Mouse (Mus musculus) heart, embryonic 10.5 days (tissue): ENCODE measurements around the gene Elovl6. TPM values are rescaled to one million over a fixed set of nuclear protein-coding genes. Genes with fewer than 3 reads are reported as not detected.

Experiments used
- DNase-seq: peaks from one replicate; pipeline ENCODE4 v3.0.0-alpha.2; 2017; ENCODE audit warnings: low spot score
- H3K27ac ChIP-seq: fragments of 300-500 bp; sonication (generic); 2 replicates; pipeline ENCODE4 v1.5.1; 2016; ENCODE audit warnings: mild to moderate bottlenecking
- H3K27me3 ChIP-seq: fragments of 300-500 bp; sonication (generic); 2 replicates; pipeline ENCODE4 v1.6.1; 2016; ENCODE audit warnings: mild to moderate bottlenecking; ENCODE audit not compliant: poor library complexity, insufficient read depth, severe bottlenecking
- H3K36me3 ChIP-seq: fragments of 300-500 bp; sonication (generic); 2 replicates; pipeline ENCODE4 v1.6.1; 2016; ENCODE audit warnings: mild to moderate bottlenecking, moderate library complexity
- H3K4me1 ChIP-seq: fragments of 300-500 bp; sonication (generic); 2 replicates; pipeline ENCODE4 v1.6.1; 2016; ENCODE audit warnings: mild to moderate bottlenecking
- H3K4me3 ChIP-seq: fragments of 300-500 bp; sonication (generic); 2 replicates; pipeline ENCODE4 v1.5.1; 2016; ENCODE audit warnings: mild to moderate bottlenecking, moderate library complexity
- H3K9me3 ChIP-seq: fragments of 300-500 bp; sonication (generic); 2 replicates; pipeline ENCODE4 v1.6.1; 2016; ENCODE audit warnings: mild to moderate bottlenecking, moderate library complexity
- WGBS: fragments of 180-500 bp; shearing (Covaris S2); methylation state at CpG from one replicate; pipeline ENCODE4 v1.1.7; 2016; 5-methylcytosine and 5-hydroxymethylcytosine counted together
- polyA plus RNA-seq: library from polyadenylated mRNA; unstranded; fragments of >200 nt; fragmentation: Nextera tagmentation; extraction: Ambion mirVana; gene quantifications from 2 replicates; pipeline ENCODE4 v1.2.1, GENCODE M21; 2016

Gene Elovl6
- polyA plus RNA-seq, 1 experiment from 2014 or later, result 35.8 TPM

DNA sequence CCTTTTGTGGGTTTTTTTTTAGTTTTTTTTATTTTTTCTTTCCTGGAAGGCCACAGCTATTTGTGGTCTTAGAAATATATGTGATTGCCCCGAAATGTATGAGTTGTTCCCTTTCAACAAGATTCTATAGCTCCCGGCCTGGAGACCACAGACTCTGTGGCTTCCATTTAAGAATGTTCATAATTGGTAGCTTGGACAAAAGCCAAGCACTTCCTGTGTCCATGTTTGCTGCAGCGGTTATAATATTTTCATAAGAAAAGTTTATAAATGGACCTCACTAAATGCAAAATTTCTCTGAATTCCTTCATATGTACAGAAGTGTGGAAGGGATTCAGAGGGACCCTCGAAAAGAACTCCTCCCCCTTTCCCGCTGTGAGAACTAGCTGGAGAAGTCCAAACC is 114.6 kb downstream of the Elovl6 start:
- no peaks in the 10 kb centered on the region for H3K9me3 ChIP-seq
- H3K27me3 ChIP-seq, result no peaks in the 10 kb centered on the region
- H3K27ac ChIP-seq, result no peak overlapping the region
- no peaks in the 10 kb centered on the region for H3K36me3 ChIP-seq
- H3K4me1 ChIP-seq, result no peaks in the 10 kb centered on the region
- DNase-seq, result no peak
- H3K4me3 ChIP-seq, result no peak overlapping the region
- WGBS, result 87% methylated on average over 5 of the region's 5 CpGs

DNA sequence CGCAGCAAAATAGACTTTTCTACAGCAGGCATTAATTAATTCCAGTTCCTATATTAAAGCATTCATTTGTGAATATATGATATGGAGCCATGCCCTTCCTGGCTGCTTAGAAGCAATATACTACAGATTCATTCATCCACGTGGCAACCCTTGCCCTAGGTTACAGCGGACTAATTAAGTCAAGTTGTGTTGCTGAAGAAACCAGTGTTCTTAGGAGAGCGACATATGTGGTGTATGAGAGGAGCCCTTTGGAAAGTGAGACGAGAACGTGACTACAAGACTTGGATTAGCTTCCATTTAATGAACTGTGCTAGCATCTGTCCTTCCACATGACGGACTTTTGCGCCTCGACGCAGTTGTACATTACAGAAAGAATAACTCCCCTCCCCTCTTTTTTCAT is 115.2 kb downstream of the Elovl6 start:
- no peaks in the 10 kb centered on the region for H3K4me1 ChIP-seq
- no peak for DNase-seq
- no peaks in the 10 kb centered on the region for H3K27me3 ChIP-seq
- no peaks in the 10 kb centered on the region for H3K9me3 ChIP-seq
- WGBS, result 90% methylated on average over 10 of the region's 10 CpGs
- H3K27ac ChIP-seq, result no peak overlapping the region
- no peak overlapping the region for H3K4me3 ChIP-seq
- no peaks in the 10 kb centered on the region for H3K36me3 ChIP-seq

DNA sequence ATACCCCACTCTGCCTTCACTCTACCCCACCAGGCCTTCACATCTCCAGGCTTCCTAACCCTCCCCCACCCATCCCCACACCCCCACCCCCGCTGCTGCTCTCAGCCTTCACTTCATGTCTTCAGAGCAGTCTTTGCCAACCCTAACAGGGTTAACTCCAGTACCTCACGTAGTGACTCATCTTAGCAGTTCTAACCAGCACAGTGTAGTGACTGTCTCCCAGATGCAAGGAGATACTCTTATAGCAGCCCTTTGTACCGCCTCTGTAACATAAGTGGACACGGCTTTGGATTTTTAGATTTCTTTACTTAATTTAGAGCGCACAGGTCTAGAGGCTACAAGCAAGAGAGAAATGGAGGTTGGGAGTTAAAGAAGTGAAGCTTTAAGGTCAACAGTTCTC is 116.4 kb downstream of the Elovl6 start:
- H3K27me3 ChIP-seq, result no peaks in the 10 kb centered on the region
- WGBS, result 69% methylated on average over 5 of the region's 5 CpGs
- H3K4me3 ChIP-seq, result no peak overlapping the region
- no peak for DNase-seq
- no peaks in the 10 kb centered on the region for H3K9me3 ChIP-seq
- no peaks in the 10 kb centered on the region for H3K36me3 ChIP-seq
- H3K4me1 ChIP-seq, result no peaks in the 10 kb centered on the region
- no peak overlapping the region for H3K27ac ChIP-seq

DNA sequence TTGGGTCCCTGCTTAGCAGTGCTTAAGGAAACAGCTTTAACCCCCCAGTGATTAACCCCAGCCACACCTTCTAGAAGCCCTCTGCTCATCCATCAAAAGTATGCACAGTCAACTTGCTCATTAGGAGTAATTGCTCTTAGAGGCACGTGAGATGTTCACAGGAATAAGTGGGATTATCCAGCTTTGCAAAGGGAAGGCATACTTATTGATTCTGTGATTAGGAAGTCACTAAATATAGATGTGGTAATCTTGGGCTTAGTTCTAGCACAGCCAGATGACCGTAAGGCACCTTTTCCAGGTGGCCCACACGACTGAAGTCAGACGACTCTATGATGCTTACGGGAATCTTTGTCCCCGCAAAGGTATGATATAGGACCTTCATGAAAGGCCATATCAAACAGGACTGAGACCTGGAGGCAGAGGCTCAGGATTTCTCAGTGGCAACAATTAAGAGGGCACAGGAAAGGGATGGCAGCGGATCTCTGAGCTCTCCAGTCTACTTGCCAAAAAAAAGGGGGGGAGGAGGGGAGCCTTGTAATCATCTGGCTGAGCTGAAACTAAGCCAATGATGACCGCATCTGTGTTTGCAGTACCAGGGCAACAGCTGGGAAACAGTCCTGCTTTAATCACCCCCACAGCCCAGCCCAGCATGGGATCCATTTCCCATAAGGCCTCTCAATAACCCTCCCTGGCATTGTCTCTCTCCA is 117.6 kb downstream of the Elovl6 start:
- no peaks in the 10 kb centered on the region for H3K4me1 ChIP-seq
- DNase-seq, result no peak
- H3K4me3 ChIP-seq, result no peak overlapping the region
- WGBS, result 65% methylated on average over 8 of the region's 8 CpGs
- H3K27me3 ChIP-seq, result no peaks in the 10 kb centered on the region
- no peak overlapping the region for H3K27ac ChIP-seq
- no peaks in the 10 kb centered on the region for H3K36me3 ChIP-seq
- H3K9me3 ChIP-seq, result no peaks in the 10 kb centered on the region

DNA sequence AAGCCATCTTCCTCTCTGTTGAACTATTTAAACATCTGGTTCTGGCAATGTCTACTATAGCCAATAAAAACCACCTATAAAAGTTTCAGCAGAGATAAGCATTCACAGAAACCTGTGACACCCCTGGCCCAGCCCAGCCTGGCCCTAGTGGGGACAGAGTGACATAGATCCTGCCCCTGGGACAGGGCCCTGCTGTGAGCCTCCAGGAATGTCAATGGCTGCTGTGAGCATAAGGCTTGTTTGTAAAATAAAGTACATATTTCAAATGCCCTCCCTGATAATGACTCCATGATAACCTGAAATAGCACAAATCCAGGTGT is 118.1 kb downstream of the Elovl6 start:
- Histone ChIP-seq H3K9me3 (no peaks in the 10 kb centered on the region), H3K27ac (no peak overlapping the region), H3K27me3 (no peaks in the 10 kb centered on the region), H3K4me3 (no peak overlapping the region), H3K36me3 (no peaks in the 10 kb centered on the region), H3K4me1 (no peaks in the 10 kb centered on the region)
- no peak for DNase-seq

DNA sequence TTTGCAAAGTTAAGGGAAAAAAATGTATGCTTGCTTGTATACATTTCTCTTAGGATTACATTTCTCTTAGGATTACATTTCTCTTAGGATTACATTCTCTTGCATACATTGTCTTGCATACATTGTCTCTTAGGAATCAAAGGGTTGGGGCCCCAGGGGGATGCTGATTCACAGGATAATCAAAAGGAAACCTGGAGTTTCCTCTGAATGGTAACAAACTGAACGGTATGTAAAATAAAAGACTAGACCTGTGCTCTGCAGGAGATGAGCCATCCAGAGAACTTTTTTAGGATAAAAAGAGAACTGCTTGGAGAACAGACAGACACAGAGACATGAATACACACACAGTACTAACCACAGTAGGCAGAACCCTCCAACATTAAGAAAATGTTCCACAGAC is 118.8 kb downstream of the Elovl6 start:
- DNase-seq, result no peak
- H3K9me3 ChIP-seq, result no peaks in the 10 kb centered on the region
- no peaks in the 10 kb centered on the region for H3K27me3 ChIP-seq
- no peaks in the 10 kb centered on the region for H3K36me3 ChIP-seq
- no peak overlapping the region for H3K27ac ChIP-seq
- 37% methylated on average over 1 of the region's 1 CpGs for WGBS
- H3K4me1 ChIP-seq, result no peaks in the 10 kb centered on the region
- no peak overlapping the region for H3K4me3 ChIP-seq

DNA sequence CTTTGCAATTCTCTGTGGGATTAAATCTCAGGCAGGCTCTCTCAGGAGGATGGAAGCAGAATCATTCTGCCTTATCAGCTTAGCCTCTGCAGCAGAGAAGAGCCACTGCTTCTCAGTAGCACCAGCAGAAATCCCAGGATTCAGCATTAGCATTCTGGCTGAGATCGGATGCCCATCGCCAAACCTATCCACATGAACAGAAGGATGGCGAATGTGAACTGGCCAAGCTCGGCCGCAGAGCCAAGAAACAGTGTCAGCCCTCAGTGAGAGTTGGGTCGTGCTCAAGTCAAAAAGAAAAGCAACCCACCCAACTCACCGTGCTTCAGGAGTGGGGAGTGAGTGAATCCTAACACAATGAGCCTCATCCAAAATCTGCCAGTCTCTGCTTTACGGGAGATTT is 119.6 kb downstream of the Elovl6 start:
- Histone ChIP-seq H3K4me1 (no peaks in the 10 kb centered on the region), H3K36me3 (no peaks in the 10 kb centered on the region), H3K27ac (no peak overlapping the region), H3K27me3 (no peaks in the 10 kb centered on the region), H3K4me3 (no peak overlapping the region), H3K9me3 (no peaks in the 10 kb centered on the region)
- WGBS, result 86% methylated on average over 8 of the region's 8 CpGs
- no peak for DNase-seq

DNA sequence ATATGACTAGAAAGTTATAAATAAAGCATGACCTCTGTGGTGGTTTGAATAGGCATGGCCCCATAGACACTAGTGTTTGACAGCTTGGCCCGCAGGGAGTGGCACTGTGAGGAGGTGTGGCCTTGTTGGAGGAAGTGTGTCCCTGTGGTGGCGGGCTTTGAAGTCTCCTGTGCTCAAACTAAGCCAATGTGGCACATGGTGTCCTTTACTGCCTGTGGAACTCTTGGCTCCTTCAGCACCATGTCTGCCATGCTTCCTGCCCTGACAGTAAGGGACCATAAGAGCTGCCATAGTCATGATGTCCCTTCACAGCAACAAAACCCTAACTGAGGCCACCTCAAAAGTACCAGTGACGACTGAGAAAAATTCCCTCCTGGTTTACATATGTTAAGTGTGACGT is 120.3 kb downstream of the Elovl6 start:
- Histone ChIP-seq H3K4me1 (no peaks in the 10 kb centered on the region), H3K36me3 (no peaks in the 10 kb centered on the region), H3K9me3 (no peaks in the 10 kb centered on the region), H3K27ac (no peak overlapping the region), H3K4me3 (no peak overlapping the region), H3K27me3 (no peaks in the 10 kb centered on the region)
- DNase-seq, result no peak
- WGBS, result 90% methylated on average over 4 of the region's 4 CpGs

DNA sequence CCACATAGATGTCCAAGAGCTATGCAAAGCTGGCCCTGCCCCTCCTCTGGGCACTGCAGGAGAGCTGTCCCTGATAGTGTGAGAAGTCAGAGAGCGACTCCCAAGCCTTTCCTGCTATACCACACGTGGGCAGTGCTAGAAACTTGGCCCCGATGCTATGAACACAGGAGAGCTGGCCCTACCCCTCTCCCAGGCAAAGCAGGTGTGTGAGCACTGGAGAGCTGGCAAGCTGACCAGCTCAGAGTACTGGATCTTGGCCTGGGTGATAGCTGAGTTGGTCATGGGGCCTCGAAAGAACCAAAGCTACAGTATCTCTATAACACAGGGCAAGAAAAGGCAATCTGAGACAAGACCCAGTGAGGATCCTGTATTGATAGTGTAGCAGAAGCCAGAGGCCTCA is 124.4 kb downstream of the Elovl6 start:
- WGBS, result 69% methylated on average over 4 of the region's 4 CpGs
- no peak for DNase-seq
- H3K4me3 ChIP-seq, result no peak overlapping the region

DNA sequence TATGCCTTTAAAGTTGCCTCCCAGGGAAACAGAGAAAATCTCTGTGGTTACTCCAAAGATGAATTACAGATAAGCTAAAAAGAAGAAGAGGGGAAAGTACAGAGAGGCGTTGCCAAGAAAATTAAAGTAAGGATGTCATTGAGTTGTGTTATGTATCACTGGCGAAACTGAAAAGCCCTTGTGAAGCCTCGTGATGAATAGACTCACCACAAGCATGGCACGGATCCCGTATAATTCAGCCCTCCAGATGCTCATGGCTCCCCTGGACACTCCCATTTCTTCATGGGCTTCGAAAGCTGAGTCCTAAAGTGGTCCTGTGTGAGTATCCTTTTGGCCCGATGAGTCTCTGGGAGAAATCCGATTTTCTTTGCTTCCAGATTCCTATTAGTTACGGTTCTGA is 125.1 kb downstream of the Elovl6 start:
- H3K36me3 ChIP-seq, result no peaks in the 10 kb centered on the region
- WGBS, result 88% methylated on average over 9 of the region's 9 CpGs

More for the DNA sequence above, 124.4 kb downstream of the Elovl6 start:
- H3K27ac ChIP-seq, result no peak overlapping the region
- H3K27me3 ChIP-seq, result no peaks in the 10 kb centered on the region
- H3K36me3 ChIP-seq, result no peaks in the 10 kb centered on the region
- no peaks in the 10 kb centered on the region for H3K9me3 ChIP-seq
- no peaks in the 10 kb centered on the region for H3K4me1 ChIP-seq

DNA sequence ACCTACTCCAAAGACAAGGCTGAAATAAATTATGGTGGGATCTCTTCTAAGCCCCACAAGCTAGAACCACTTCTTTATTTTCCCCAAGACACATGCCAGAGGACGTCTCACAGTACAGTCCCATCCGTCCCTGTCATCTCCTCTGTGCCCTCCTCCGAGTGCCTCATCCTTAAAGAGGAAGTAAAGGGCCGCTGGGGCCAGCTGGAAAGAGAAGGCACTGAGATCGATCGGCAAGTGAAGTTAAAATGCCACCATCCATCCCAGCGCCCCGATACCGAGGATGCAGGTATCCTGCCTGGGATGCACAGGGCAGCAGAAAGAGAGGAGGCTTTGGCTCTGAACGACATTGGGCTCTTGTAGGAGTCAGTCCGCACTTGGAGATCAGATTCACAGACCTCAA is 125.6 kb downstream of the Elovl6 start:
- WGBS, result 84% methylated on average over 11 of the region's 11 CpGs

More for the DNA sequence above, 125.1 kb downstream of the Elovl6 start:
- Histone ChIP-seq H3K4me3 (no peak overlapping the region), H3K9me3 (no peaks in the 10 kb centered on the region), H3K27me3 (no peaks in the 10 kb centered on the region), H3K4me1 (no peaks in the 10 kb centered on the region), H3K27ac (no peak overlapping the region)
- DNase-seq, result no peak

DNA sequence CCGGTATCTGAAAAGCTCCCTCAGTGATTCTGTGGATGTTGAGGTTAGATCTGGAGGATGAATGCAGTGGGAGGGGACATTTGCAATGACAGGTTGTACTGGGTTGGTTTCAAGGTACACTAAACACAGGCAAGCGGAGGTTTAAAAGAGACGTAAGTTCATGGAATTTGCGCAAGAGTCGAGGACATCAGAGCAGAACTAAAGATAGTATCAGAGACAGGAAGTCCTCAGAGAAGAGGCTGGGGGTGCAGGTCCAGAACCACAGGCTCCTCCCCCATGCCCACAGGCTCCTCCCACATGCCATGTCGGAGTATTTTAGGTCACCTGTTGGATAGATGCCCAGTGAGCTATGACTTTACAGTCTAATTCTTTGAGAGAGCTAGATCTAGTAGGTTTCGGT is 126.6 kb downstream of the Elovl6 start:
- Histone ChIP-seq H3K27ac (no peak overlapping the region), H3K9me3 (no peaks in the 10 kb centered on the region), H3K27me3 (no peaks in the 10 kb centered on the region), H3K4me1 (no peaks in the 10 kb centered on the region), H3K36me3 (no peaks in the 10 kb centered on the region), H3K4me3 (no peak overlapping the region)
- no peak for DNase-seq
- 90% methylated on average over 7 of the region's 7 CpGs for WGBS

More for the DNA sequence above, 125.6 kb downstream of the Elovl6 start:
- no peak for DNase-seq
- Histone ChIP-seq H3K4me3 (no peak overlapping the region), H3K27me3 (no peaks in the 10 kb centered on the region), H3K4me1 (no peaks in the 10 kb centered on the region), H3K9me3 (no peaks in the 10 kb centered on the region), H3K36me3 (no peaks in the 10 kb centered on the region), H3K27ac (no peak overlapping the region)

DNA sequence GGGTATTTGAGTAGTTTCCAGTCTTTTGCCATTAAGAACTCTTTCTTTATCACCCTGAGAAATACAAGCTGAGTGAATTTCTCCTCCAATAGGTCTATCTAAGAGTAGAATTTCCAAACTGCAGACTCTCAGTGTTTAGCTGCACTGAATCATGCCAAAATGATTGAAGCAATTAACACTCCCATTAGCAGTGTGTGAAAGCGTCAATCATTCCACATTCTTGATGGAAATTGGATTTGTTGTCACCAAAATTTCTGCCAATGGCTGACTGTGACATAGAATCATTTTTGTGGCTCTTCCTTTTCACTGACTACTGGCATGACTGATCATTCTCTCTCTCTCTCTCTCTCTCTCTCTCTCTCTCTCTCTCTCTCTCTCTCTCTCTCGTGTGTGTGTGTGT is 131.8 kb downstream of the Elovl6 start:
- no peaks in the 10 kb centered on the region for H3K27me3 ChIP-seq
- DNase-seq, result no peak
- no peaks in the 10 kb centered on the region for H3K4me1 ChIP-seq
- no peak overlapping the region for H3K4me3 ChIP-seq
- no peak overlapping the region for H3K27ac ChIP-seq
- H3K36me3 ChIP-seq, result no peaks in the 10 kb centered on the region
- no peaks in the 10 kb centered on the region for H3K9me3 ChIP-seq
- WGBS, result 74% methylated on average over 1 of the region's 2 CpGs

DNA sequence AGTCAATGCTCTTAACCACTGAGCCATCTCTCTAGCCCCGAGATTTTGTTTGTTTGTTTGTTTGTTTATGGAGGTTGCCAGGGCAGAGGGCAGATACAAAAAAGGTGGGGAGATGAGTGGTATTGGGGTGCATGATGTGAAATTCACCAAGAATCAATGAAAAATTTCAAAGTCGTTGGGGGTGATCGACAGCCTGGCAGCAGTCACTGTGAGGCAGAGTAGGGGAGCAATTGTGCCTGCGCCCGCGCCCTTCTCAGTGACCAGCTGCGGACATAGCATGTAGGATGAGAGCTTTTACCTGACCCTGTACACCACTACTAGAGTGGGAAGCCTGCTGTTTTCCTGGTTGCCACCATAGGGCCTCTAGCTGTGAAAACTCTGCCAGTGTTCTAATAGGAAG is 143.8 kb downstream of the Elovl6 start:
- no peaks in the 10 kb centered on the region for H3K4me1 ChIP-seq
- no peak overlapping the region for H3K4me3 ChIP-seq
- H3K36me3 ChIP-seq, result no peaks in the 10 kb centered on the region
- no peaks in the 10 kb centered on the region for H3K27me3 ChIP-seq
- DNase-seq, result no peak
- H3K27ac ChIP-seq, result no peak overlapping the region
- 91% methylated on average over 7 of the region's 7 CpGs for WGBS
- H3K9me3 ChIP-seq, result no peaks in the 10 kb centered on the region
